Mouse (Mus musculus): ENCODE measurements at regions not wholly inside any gene's neighbourhood (a gene's known extent, or its start where the extent isn't known, plus 50 kb on each side); places are given as distances from the start of the nearest gene placed in this dataset.
"Not testable (repeated sequence)": the region's sequence is repeated elsewhere in the genome, so short reads cannot be mapped to it uniquely, and the experiment has no call there.

- not testable (repeated sequence) for TF ChIP-seq CTCF, EP300 (IDR thresholded peaks at IDR 0.05)
Measured at GRCm38 (mm10) chr14:52724988-52725387, 229.4 kb upstream of the Olfr1507 start.

All from lung, postnatal 0 days (tissue).